Mouse (Mus musculus): ENCODE results near the gene Abca5. TPM values are rescaled to one million over a fixed set of nuclear protein-coding genes. Genes with fewer than 3 reads are reported as not detected.

Abca5 gene
- polyA plus RNA-seq, 1 experiment from 2014 or later = 5.4 TPM

GRCm38 (mm10) chr11:110288423-110288822 is 49.1 kb downstream of the Abca5 start:
- Histone ChIP-seq H3K27ac (replicated peaks) (no peak overlapping the region), H3K9me3 (ENCODE audit: control insufficient read depth, low read length) (no peaks in the 10 kb centered on the region), H3K9ac (ENCODE audit: low read length) (no peak overlapping the region), H3K4me2 (replicated peaks; ENCODE audit: low read depth) (no peak overlapping the region), H3K4me3 (ENCODE audit: low read depth, low read length) (no peak overlapping the region), H3K36me3 (ENCODE audit: control insufficient read depth, insufficient read depth, low read length) (no peaks in the 10 kb centered on the region), H3K27me3 (ENCODE audit: control insufficient read depth, insufficient read depth, low read length) (no peaks in the 10 kb centered on the region), H3K4me1 (replicated peaks; ENCODE audit: control insufficient read depth, insufficient read depth) (no peaks in the 10 kb centered on the region)
- ATAC-seq (ENCODE audit: low FRiP score, low TSS enrichment) (no peak), DNase-seq (ENCODE audit: low spot score) (no peak)
- WGBS = 88% methylated on average over 3 of the region's 3 CpGs
- TF ChIP-seq CTCF (IDR thresholded peaks at IDR 0.05; ENCODE audit: low read depth) = peak; percentile 43; the same call in 1 of the 2 replicates
- no peak for TF ChIP-seq EP300 (optimal IDR thresholded peaks at IDR 0.05)

DNA sequence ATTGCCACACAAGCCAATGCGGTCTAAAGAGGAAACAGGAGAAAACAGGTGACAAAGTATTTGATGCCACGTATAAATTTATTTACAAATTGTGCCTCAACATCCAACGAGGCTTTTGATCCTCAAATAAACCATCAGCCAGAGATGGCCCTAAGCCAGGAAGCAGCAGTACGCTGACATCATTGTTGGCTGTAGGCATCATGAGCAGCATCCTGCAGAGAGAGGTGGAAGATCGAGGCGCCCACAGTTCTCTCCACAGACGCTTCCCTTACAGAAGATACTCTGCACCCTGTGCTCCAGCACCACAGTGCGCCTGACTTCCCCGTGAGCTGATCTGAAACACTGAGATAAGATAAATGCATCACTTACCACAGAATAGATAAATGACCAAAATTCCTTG is 49.8 kb downstream of the Abca5 start:
- no peak overlapping the region for H3K4me3 ChIP-seq (ENCODE audit: low read depth, low read length)
- DNase-seq (ENCODE audit: low spot score) (no peak), ATAC-seq (ENCODE audit: low FRiP score, low TSS enrichment) (no peak)
- H3K9me3 ChIP-seq (ENCODE audit: control insufficient read depth, low read length) = no peaks in the 10 kb centered on the region
- H3K4me1 ChIP-seq (replicated peaks; ENCODE audit: control insufficient read depth, insufficient read depth) = no peaks in the 10 kb centered on the region
- H3K27me3 ChIP-seq (ENCODE audit: control insufficient read depth, insufficient read depth, low read length) = no peaks in the 10 kb centered on the region
- no peak overlapping the region for H3K4me2 ChIP-seq (replicated peaks; ENCODE audit: low read depth)
- no peak overlapping the region for H3K9ac ChIP-seq (ENCODE audit: low read length)
- TF ChIP-seq EP300 (optimal IDR thresholded peaks at IDR 0.05) (no peak), CTCF (IDR thresholded peaks at IDR 0.05; ENCODE audit: low read depth) (no peak)
- no peaks in the 10 kb centered on the region for H3K36me3 ChIP-seq (ENCODE audit: control insufficient read depth, insufficient read depth, low read length)
- WGBS = 58% methylated on average over 9 of the region's 9 CpGs
- no peak overlapping the region for H3K27ac ChIP-seq (replicated peaks)

- TF ChIP-seq CTCF (IDR thresholded peaks at IDR 0.05; ENCODE audit: low read depth) (no peak), EP300 (optimal IDR thresholded peaks at IDR 0.05) (no peak)
- H3K27ac ChIP-seq (replicated peaks) = no peak overlapping the region
- WGBS = 91% methylated on average over 3 of the region's 3 CpGs
- no peak overlapping the region for H3K9ac ChIP-seq (ENCODE audit: low read length)
- H3K9me3 ChIP-seq (ENCODE audit: control insufficient read depth, low read length) = no peaks in the 10 kb centered on the region
- ATAC-seq (ENCODE audit: low FRiP score, low TSS enrichment) = no peak
- no peak for DNase-seq (ENCODE audit: low spot score)
- H3K4me1 ChIP-seq (replicated peaks; ENCODE audit: control insufficient read depth, insufficient read depth) = no peaks in the 10 kb centered on the region
- no peaks in the 10 kb centered on the region for H3K36me3 ChIP-seq (ENCODE audit: control insufficient read depth, insufficient read depth, low read length)
- H3K4me3 ChIP-seq (ENCODE audit: low read depth, low read length) = no peak overlapping the region
- no peaks in the 10 kb centered on the region for H3K27me3 ChIP-seq (ENCODE audit: control insufficient read depth, insufficient read depth, low read length)
- no peak overlapping the region for H3K4me2 ChIP-seq (replicated peaks; ENCODE audit: low read depth)
Observed at GRCm38 (mm10) chr11:110286331-110286730, 51.2 kb downstream of the Abca5 start.

DNA sequence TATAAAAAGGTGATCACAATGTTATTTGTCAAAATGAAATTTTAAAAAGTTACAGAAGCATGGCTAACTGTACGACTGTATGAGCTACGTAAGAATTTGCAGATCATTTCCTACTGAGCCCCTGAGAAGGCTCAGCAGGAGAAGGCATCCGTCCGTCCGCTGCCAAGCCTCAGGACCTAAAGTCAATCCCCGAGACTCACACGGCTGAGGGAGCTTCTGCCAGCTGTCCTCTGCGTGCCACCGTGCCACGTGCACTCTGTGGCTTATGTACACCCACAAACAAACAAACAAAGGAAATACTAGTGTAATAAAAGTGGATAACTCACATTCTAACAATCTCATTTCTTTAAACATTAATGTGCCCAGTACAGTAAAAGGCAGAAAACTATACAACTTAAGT is 52.7 kb downstream of the Abca5 start:
- ATAC-seq (ENCODE audit: low FRiP score, low TSS enrichment) (no peak), DNase-seq (ENCODE audit: low spot score) (no peak)
- no peaks in the 10 kb centered on the region for H3K27me3 ChIP-seq (ENCODE audit: control insufficient read depth, insufficient read depth, low read length)
- H3K4me1 ChIP-seq (replicated peaks; ENCODE audit: control insufficient read depth, insufficient read depth) = no peaks in the 10 kb centered on the region
- H3K27ac ChIP-seq (replicated peaks) = no peak overlapping the region
- no peak for TF ChIP-seq CTCF (IDR thresholded peaks at IDR 0.05; ENCODE audit: low read depth)
- no peak for TF ChIP-seq EP300 (optimal IDR thresholded peaks at IDR 0.05)
- H3K4me3 ChIP-seq (ENCODE audit: low read depth, low read length) = no peak overlapping the region
- no peaks in the 10 kb centered on the region for H3K9me3 ChIP-seq (ENCODE audit: control insufficient read depth, low read length)
- H3K9ac ChIP-seq (ENCODE audit: low read length) = no peak overlapping the region
- whole genome bisulfite sequencing = 71% methylated on average over 10 of the region's 10 CpGs
- no peak overlapping the region for H3K4me2 ChIP-seq (replicated peaks; ENCODE audit: low read depth)
- H3K36me3 ChIP-seq (ENCODE audit: control insufficient read depth, insufficient read depth, low read length) = no peaks in the 10 kb centered on the region

DNA sequence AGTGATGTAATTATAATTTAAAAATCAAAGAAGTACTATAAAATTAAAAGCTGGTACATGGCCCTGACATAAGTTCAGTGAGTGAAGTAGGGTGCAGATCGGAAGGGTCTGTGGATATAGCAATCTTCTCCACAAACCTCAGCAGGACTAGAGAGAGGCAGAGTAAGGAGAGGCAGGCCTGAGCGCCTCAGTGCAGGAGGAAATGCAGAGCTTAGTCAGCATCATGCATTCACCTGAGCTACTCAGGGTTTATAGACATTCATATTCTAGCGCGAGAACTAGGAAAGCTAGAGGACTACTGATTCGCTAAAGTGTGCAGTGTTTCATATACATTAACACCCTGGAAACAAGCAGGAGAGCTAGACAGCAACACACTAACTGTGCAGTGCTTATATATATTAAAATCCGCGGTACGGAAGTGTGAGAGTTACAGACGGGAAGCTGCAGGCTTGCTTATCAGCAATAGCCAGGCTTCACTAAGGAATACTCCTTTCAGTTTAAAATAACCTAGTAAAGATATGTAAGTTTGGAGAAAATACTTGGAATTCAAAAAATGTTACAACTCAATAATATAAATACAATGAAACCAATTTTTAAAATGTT is 53.2 kb downstream of the Abca5 start:
- H3K4me2 ChIP-seq (replicated peaks; ENCODE audit: low read depth) = no peak overlapping the region
- TF ChIP-seq CTCF (IDR thresholded peaks at IDR 0.05; ENCODE audit: low read depth) = no peak
- TF ChIP-seq EP300 (optimal IDR thresholded peaks at IDR 0.05) = no peak
- H3K27ac ChIP-seq (replicated peaks) = no peak overlapping the region
- no peaks in the 10 kb centered on the region for H3K4me1 ChIP-seq (replicated peaks; ENCODE audit: control insufficient read depth, insufficient read depth)
- no peak overlapping the region for H3K4me3 ChIP-seq (ENCODE audit: low read depth, low read length)
- no peaks in the 10 kb centered on the region for H3K36me3 ChIP-seq (ENCODE audit: control insufficient read depth, insufficient read depth, low read length)
- no peaks in the 10 kb centered on the region for H3K9me3 ChIP-seq (ENCODE audit: control insufficient read depth, low read length)
- ATAC-seq (ENCODE audit: low FRiP score, low TSS enrichment) (no peak), DNase-seq (ENCODE audit: low spot score) (no peak)
- H3K27me3 ChIP-seq (ENCODE audit: control insufficient read depth, insufficient read depth, low read length) = no peaks in the 10 kb centered on the region
- no peak overlapping the region for H3K9ac ChIP-seq (ENCODE audit: low read length)
- WGBS = 80% methylated on average over 9 of the region's 9 CpGs

DNA sequence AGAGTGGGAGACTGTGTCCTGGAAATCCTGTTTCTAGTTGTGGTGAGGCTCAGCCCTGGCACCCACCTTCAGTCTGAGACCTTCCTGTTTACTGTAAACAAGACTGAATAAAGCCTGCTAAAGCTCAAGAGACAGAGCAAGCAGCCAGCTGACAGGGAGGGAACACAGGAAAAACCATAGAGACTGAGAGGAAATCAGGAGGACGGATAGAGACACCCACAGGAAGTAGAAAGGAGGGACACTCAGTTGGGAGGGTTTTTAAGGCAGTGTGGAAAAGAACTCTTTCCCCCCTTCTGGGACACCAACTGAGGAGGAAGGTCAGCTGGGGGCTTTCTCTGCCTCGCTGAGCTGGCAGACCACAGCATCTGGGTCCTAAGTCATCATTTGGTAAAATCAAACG is 62.7 kb downstream of the Abca5 start:
- TF ChIP-seq CTCF (IDR thresholded peaks at IDR 0.05; ENCODE audit: low read depth) = no peak
- no peak for TF ChIP-seq EP300 (optimal IDR thresholded peaks at IDR 0.05)
- Histone ChIP-seq H3K27ac (replicated peaks) (no peak overlapping the region), H3K9me3 (ENCODE audit: control insufficient read depth, low read length) (no peaks in the 10 kb centered on the region), H3K4me3 (ENCODE audit: low read depth, low read length) (no peak overlapping the region), H3K4me2 (replicated peaks; ENCODE audit: low read depth) (no peak overlapping the region), H3K4me1 (replicated peaks; ENCODE audit: control insufficient read depth, insufficient read depth) (no peaks in the 10 kb centered on the region), H3K9ac (ENCODE audit: low read length) (no peak overlapping the region), H3K27me3 (ENCODE audit: control insufficient read depth, insufficient read depth, low read length) (no peaks in the 10 kb centered on the region), H3K36me3 (ENCODE audit: control insufficient read depth, insufficient read depth, low read length) (no peaks in the 10 kb centered on the region)
- DNase-seq (ENCODE audit: low spot score) (no peak), ATAC-seq (ENCODE audit: low FRiP score, low TSS enrichment) (no peak)
- 71% methylated on average over 3 of the region's 3 CpGs for WGBS
